Mouse (Mus musculus) skeletal muscle tissue, adult 2 months (tissue): ENCODE measurements around the gene Mrps26.
A peak's percentile ranks its signal among the peaks of the same experiment; 100 is the strongest.
"Not testable (repeated sequence)": the region's sequence is repeated elsewhere in the genome, so short reads cannot be mapped to it uniquely, and the experiment has no call there.

Source experiments
- DNase-seq: peaks from one replicate; pipeline ENCODE4 v3.0.0-alpha.2; 2012; ENCODE audit warnings: low read depth, low spot score

The Mrps26 gene

GRCm38 (mm10) chr2:130563212-130564055 lies at the start of gene Mrps26:
Mrps26 (plus strand) TSS chr2:130563742.
- DNase-seq, result peak; percentile 93

- DNase-seq, result no peak
Measured at GRCm38 (mm10) chr2:130513907-130514306, 49.6 kb upstream of the Mrps26 start.

- DNase-seq, result no peak
Measured at GRCm38 (mm10) chr2:130515791-130516190, 47.8 kb upstream of the Mrps26 start.

DNA sequence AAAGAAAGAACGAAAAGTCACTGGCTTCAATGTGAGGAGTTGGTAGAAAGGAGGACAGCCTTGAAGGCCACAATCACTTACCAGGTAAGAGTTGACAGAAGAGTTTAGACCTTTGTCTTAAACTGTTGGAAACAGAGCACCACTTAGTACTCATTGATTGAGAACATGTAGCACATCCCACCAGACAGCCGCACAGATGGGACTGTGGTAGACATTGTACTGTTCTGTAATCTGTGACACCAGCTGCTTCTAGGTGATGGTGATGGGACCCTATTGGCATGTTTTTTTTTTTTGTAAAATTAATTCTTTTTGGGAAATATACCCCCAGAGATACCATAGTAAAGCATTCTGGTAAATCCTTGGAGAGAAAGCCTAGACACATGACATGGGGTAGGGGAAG lies 41.6 kb upstream of the Mrps26 start:
- no peak for DNase-seq

GRCm38 (mm10) chr2:130525480-130525879 lies 38.1 kb upstream of the Mrps26 start:
- not testable (repeated sequence) for DNase-seq

DNA sequence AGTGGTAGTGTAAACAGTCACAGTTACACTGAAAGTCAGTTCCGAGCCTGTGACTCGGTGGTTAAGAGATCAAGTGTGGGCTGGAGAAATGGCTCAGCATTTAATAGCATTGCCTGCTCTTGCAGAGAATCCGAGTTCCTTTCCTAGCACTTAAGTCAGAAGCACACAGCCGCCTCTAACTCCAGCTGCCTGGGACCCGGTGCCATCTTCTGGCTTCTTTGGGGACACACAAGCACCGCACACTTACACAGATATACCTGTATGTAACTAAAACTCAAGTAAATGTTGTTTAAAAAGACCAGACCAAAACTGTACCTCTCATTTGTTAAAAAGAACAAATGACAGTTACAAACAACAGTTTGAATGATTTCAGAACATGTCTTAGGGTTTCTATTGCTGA lies 35.1 kb upstream of the Mrps26 start:
- DNase-seq, result no peak

- no peak for DNase-seq
Measured at GRCm38 (mm10) chr2:130529290-130529689, 34.3 kb upstream of the Mrps26 start.

DNA sequence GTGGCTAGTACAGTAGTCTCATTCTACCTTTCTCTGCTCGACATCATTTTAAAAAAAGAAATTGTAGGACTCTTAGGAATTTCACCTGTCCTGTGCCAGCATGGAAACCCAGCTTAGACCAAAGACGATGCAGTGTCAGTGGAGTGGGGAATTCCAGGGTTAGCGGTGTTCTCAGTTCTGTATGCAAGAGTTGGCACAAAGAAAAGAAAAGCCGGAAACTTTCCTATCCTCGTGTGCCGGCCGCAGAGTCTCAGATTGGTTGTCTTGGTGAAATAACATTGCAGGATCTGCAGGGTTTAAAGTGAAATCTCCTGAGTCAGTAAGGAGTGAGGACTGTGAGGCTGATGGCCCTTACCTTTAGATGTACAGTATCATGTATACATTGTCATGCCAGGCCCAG lies 33.6 kb upstream of the Mrps26 start:
- DNase-seq, result no peak

DNA sequence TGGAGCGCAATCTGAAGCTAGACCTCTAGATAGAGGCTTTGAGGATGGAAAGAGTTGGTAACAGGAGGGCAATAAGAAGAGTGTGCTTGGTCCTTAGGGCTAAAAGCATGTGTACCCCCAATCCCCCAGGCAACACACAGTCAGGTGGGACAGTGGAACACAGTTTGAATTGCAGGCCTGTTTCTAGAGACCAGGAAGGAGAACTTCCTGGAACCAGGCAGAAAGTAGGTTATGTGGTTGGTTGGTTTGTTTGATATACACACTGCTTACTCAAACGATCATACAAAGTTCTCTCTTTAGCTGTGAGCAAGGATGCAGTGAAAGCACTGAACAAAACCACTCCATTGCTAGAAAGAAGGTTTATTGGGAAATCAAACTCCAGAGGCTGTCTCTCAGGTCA lies 31.3 kb upstream of the Mrps26 start:
- no peak for DNase-seq

GRCm38 (mm10) chr2:130535017-130535416 lies 28.5 kb upstream of the Mrps26 start:
- DNase-seq, result no peak

DNA sequence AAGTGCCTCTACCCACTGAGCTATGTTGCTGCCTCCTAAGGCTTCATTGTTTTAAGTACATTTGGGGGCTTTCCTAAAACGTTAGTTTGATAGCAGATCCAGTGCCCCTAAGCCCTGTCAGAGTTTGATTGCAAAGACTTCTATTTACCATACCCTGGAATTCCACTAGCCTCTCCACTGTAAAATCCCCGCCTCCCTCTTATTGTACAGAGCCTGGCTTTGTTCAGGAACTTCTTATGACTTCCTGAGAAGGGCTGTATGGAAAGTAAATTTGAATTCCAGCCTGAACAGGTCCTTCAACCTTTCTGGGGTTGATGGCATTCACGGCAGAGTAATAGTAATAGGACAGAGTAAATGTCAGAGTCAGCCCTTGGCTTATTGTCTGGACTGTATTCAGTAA lies 26.7 kb upstream of the Mrps26 start:
- DNase-seq, result no peak

DNA sequence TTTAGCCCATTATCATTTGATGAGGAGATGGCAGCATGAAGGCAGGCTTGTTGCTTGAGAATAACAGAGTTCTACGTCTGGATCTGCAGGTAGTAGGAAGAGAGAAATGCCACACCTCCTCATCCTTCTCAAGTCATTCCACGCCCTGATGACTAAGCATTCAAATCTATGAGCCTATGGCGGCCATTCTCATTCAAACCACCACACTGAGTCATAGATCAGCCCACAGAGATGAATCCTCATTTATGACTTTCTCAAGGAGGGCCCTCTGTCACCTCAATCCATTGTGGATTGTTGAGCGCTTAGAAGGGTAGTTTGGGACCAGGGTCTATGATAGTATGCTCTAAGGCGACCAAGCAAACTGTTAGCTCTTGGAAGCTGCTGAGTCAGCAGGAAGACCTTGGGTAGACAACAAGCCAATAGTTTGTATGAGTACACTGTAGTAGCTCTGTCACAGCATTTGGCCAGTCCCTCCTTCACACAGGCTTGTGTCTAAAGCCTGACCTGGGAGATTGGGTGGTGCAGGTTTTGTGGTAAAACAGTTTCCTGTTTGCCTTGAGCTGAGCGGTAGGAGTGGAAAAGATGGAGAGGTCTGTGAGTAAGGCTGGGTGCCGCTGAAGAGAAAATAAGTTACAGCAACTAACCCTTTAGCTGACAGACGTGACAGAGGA lies 24.5 kb upstream of the Mrps26 start:
- DNase-seq, result no peak

DNA sequence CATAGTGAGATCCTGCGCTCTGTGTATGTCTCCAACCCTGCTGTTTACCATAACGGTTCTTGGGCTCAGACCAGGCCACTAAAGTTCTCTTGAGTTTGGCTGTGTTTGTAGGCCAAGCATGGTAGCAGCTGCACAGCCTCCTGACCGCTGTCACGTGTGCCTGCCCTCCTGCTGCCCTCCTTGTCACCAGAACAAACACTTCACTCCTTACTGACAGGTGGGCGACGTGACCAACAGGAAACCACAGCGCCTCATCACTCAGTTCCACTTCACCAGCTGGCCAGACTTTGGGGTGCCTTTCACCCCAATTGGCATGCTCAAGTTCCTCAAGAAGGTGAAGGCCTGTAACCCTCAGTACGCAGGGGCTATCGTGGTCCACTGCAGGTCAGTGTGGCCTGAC lies 23.3 kb upstream of the Mrps26 start:
- DNase-seq, result no peak

DNA sequence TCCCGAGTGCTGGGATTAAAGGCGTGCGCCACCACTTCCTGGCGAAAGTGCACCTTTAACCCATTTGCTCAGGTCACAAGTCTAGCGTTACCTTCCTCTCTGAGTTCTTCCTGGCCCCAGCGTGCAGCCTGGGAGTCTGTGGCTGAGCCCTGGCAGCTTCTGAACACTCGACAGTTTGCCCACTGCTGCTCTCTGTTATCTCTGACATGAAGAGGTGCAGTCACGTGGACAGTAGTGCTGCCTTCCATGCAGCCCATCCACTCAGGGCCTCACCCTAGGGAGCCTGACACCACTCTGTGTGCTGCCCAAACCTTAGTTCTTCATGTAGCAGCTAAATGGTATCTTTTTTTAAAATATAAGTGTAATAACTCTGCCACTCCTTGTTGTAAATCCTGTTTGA lies 16.6 kb upstream of the Mrps26 start:
- no peak for DNase-seq

DNA sequence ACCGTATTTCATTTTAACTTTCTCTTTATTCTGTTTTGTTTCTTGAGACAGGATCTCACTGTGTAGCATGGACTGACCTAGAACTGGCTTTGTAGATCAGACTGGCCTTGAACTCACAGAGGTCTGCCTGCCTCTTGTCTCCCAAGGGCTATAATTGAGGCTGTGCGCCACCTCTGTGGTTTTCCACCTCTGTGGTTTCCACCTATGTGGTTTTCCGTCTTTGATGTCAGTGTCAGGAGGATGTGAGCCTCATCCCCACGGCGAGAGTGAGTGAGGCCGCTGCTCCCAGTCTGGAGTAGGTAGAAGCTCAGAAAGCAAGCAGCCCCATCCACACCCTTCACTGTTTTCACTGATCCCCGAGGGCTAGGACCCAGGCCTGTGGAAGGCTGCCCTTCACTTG lies 8.7 kb upstream of the Mrps26 start:
- no peak for DNase-seq

DNA sequence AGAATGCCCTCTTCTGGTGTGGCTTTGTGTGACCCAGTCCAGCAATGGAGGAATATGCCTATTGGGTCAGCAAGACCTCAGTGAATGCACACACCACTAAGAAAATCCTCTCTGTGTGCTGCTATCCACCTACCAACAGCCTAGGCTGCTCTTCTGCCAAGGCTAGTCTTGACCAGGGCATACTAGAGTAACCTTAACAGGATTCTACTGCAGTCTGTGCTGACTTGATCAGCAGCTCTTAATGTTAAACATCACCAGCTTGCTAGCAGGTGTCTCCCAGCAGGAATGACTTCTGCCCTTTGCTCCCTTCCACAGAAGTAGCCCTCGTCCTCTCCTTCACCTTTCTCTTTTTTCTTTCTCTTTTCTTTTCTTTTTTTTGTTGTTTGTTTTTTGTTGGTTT lies 7.2 kb upstream of the Mrps26 start:
- no peak for DNase-seq

GRCm38 (mm10) chr2:130557462-130557861 lies 6.1 kb upstream of the Mrps26 start:
- no peak for DNase-seq

DNA sequence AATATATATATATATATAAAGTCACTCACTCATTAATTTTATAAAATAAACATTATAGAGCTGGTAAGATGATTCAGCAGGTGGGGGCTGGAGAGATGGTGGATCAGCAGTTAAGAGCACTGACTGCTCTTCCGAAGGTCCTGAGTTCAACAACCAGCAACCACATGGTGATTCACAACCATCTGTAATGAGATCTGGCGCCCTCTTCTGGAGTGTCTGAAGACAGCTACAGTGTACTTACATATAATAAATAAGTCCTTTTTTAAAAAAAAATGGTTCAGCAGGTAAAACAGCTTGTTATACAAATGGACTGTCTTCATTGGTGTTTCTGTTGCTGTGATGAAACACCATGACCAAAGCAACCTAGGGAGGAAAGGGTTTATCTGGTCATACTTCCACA lies 5.5 kb upstream of the Mrps26 start:
- DNase-seq, result no peak

- DNase-seq, result no peak
Measured at GRCm38 (mm10) chr2:130564063-130564462, 521 bp downstream of the Mrps26 start.

- no peak for DNase-seq
Measured at GRCm38 (mm10) chr2:130564983-130565382, 1.4 kb downstream of the Mrps26 start.

DNA sequence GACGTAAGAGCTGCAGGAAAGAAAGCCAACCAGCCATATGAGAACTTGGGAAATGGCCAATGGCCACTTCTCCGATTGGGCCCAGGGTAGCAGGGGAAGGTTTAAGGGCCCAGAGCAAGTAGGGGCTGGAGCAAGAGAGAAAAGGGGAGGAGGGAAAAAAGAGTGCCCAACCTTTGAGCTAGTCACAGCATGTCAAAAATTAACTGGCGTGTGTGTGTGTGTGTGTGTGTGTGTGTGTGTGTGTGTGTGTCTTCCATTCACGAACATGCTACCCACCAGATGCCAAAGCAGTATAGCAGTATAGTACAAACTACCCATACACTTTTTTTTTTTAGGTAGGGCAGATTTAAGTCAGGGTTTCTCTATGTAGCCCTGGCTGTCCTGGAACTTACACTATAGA lies 5.4 kb downstream of the Mrps26 start:
- DNase-seq, result no peak

DNA sequence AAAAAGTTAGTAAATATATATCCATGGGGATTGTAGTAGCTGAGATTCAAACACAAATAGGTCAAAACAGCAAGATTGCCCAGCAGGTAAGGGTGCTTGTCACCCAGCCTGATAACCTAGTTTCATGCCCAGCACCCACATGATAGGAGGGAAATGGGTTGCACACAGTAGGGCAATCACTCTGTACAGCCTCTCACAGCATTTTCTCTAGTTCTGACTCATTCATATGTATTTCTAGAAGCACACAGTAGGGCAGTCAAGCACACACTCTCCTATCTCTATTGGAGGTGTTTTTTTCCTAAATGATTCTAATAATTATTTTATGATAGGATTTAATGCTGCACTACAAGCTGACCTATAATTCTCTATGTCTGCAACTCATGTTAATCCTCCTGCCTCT lies 6.4 kb downstream of the Mrps26 start:
- DNase-seq, result no peak

- no peak for DNase-seq
Measured at GRCm38 (mm10) chr2:130574960-130575359, 11.4 kb downstream of the Mrps26 start.
